Mouse (Mus musculus): ENCODE measurements around the gene Lag3.

The Lag3 gene

DNA sequence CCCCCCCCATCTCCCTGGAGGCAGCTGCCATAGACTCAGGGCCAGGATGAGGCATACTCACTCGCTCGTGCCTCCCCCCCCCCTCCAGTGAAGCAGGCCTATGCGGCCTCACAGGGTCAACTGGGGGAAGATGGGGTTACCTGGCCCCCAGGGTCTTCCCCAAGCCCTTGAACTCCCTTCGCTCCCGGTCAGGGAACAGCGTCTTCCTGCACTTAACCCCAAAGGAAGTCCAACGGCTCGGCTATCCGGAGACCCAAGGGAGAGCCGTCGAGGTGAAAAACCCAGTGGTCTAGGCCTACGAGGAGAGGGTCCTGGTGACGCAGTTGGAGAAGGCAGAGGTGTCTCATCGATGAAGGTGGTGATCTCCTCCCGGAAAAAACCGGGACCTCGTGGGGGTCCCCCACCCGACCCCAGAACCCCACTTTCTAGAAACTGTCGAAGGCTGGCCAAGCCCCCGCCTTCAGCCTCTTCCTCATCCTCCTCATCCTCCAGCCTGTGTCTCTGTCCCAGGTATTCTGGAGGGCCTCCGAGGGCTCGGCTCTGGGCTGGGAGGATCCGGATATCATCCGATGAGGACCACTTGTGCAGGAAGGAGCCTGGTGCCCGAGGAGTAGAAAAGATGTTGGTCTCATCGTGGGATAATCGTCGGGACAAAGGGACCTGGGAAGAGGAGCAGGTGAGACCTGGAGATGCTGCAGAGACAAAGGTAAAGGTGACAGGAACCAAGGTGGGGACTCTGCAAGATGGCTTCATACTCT lies 52.8 kb downstream of the Lag3 start:
- DNase-seq (ENCODE audit: low read depth, low spot score), result no peak

DNA sequence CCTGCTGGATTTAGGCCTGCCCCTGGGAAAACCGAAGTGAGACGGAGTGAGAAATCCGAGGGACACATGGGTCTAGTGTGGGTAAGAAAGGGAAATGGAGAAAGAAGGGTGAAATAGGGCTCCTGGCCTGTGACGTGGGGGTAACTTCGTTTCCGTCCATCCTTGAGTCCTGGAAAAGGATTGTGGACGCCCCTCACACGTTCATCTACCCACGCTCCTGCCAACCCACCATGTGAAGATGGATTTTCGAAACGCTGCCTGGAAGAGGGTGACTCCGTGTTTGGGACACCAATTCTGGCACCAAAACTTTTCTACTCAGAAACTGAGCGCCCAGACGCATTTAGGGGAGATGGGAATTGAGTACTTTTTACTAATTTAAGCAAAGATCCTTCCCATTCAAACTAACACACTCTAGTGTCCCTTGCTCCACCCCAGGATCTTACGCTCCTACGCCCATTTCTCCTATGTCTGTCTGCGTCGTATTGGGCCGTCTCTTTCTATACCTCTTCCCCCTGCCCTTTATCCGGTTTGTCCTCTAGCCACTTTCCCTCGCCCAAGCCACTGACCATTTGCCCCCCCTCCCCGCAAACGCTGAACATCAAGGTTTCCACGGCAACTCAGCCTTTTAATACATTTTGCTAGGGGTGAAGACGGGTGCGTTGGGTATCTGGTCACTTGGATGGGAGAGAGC lies 53.5 kb downstream of the Lag3 start:
- no peak for DNase-seq (ENCODE audit: low read depth, low spot score)

DNA sequence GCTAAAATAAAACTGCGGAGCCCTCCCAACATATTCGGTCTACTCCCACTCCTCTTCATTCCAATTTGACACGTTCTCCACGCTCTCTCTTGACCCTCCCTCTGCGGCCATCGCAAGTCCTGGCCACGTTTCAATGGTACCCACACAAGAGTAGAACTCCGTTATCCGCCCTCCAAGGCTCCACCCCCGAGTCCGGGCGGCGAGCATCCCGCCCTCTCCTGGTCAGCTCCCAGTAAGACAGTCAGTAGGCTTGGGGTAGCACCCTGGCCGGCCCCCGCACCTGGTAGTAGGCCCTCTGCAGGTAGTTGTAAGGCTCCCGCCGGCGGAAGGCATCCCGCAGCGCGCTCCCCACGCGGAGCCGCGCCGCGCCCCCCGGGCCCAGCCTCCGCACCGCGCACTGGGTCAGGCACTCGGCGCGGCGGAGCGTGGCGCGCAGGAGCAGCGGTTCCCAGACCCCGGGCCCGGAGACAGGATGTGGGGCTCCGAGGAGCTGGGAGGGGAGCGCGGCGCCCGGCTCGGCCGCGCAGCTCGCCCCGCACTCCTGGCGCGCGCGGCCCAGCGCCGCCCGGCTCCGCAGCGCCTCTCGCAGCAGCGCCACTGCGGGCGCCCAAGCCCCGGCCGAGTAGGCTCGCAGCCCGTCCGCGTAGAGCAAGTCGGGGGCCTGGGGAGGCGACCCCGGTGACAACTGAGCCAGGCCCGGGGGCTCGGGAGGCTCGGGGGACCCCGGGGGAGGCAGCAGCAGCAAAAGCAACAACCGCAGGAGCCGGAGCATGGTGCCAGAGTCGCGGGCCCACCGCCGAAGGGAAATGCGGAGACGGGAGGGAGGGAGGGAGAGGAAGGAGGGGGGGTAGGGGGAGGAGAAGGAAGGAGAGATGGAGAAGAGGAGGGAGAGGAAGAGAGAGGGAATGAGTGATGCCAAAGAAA lies 54.3 kb downstream of the Lag3 start, which contains the start of gene P3h3:
Gene P3h3, minus strand, starts transcription at position 837 of the 924 bp plus-strand sequence.
- peak; percentile 95 for DNase-seq (ENCODE audit: low read depth, low spot score)

DNA sequence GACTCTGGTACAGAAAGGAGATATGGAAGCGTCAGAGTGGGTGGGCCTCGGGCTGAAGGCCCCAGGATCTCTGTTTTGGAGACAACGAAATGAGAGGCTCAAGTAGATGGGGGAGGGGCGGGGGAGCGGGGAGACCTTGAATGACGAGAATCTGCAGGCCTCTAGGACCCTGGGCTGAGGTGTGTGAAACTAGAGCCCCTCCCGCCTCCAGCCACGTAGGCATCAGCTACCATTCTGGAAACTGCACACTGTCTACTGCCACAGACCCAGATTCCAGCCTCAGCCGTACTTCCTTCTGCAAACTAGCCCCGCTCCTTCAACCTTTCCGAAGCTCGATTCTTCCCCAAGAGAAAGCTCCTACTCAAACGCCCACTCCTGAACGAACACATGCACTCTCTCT lies 55.2 kb downstream of the Lag3 start:
- DNase-seq (ENCODE audit: low read depth, low spot score), result peak; percentile 22

DNA sequence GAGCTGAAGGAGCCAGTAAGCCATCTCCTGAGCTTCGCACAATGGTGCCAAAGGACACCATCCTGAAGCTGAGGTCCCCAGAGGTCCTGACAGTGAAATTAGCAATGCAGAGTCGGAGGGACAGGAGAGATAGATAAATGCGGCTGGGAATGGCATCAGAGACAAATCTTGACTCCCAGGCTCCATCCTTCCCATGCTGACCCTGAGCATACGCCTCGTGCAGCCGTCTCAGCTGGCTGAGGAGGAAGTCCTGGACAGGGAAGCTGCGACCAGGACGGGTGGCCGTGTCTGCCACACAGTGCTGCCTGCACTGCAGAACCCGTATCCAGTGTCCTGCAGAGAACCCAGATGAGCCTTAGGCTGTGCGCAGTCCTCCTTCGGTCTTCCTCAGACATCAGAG lies 56.9 kb downstream of the Lag3 start:
- no peak for DNase-seq (ENCODE audit: low read depth, low spot score)

Measured in ZHBTc4 (cell line).